Mouse (Mus musculus) lung, embryonic 14.5 days (tissue): ENCODE results near the gene Arhgap24. TPM values are rescaled to one million over a fixed set of nuclear protein-coding genes. Genes with fewer than 3 reads are reported as not detected.

Experiments
- ATAC-seq: fragments of 200-750 bp; cut with Nextera tagmentation; 2 replicates; pipeline ENCODE4 v1.8.0; 2017; ENCODE audit warnings: mild to moderate bottlenecking, moderate TSS enrichment, moderate library complexity; ENCODE audit not compliant: insufficient read depth
- DNase-seq: peaks from one replicate; pipeline ENCODE4 v3.0.0-alpha.2; 2015
- H3K27ac ChIP-seq: fragments of 300-500 bp; sonication (generic); 2 replicates; pipeline ENCODE4 v1.5.1; 2014; ENCODE audit warnings: low read depth, mild to moderate bottlenecking, moderate library complexity
- H3K27me3 ChIP-seq: fragments of 300-500 bp; sonication (generic); 2 replicates; pipeline ENCODE4 v1.6.1; 2014; ENCODE audit warnings: low read length, control low read depth; ENCODE audit not compliant: insufficient read depth
- H3K36me3 ChIP-seq: fragments of 300-500 bp; sonication (generic); 2 replicates; pipeline ENCODE4 v1.6.1; 2014; ENCODE audit warnings: control low read depth; ENCODE audit not compliant: insufficient read depth
- H3K4me1 ChIP-seq: fragments of 300-500 bp; sonication (generic); 2 replicates; pipeline ENCODE4 v1.6.1; 2014; ENCODE audit warnings: antibody characterized with exemption, control low read depth; ENCODE audit not compliant: insufficient read depth
- H3K4me2 ChIP-seq: fragments of 300-500 bp; sonication (generic); 2 replicates; pipeline ENCODE4 v1.6.1; 2014; ENCODE audit warnings: mild to moderate bottlenecking
- H3K4me3 ChIP-seq: fragments of 300-500 bp; sonication (generic); 2 replicates; pipeline ENCODE4 v1.5.1; 2014; ENCODE audit warnings: low read depth, low read length
- H3K9ac ChIP-seq: fragments of 300-500 bp; sonication (generic); 2 replicates; pipeline ENCODE4 v1.6.1; 2014
- H3K9me3 ChIP-seq: fragments of 300-500 bp; sonication (generic); 2 replicates; pipeline ENCODE4 v1.6.1; 2016; ENCODE audit warnings: low read depth, low read length, control low read depth
- CTCF ChIP-seq: IDR thresholded peaks from 2 replicates; pipeline ENCODE4 v1.5.1; 2016; ENCODE audit warnings: antibody characterized with exemption, low read depth
- WGBS: fragments of 180-500 bp; shearing (Covaris S2); extraction: QIAGEN DNeasy Blood & Tissue Kit; methylation state at CpG from one replicate; pipeline ENCODE4 v1.1.7; 2014; 5-methylcytosine and 5-hydroxymethylcytosine counted together
- polyA plus RNA-seq: library from polyadenylated mRNA; unstranded; fragments of >200 nt; fragmentation: Nextera tagmentation; extraction: Ambion mirVana; gene quantifications from 2 replicates; pipeline ENCODE4 v1.2.1, GENCODE M21; 2014

The Arhgap24 gene
- polyA plus RNA-seq, 1 experiment from 2014 or later = 26.2 TPM

DNA sequence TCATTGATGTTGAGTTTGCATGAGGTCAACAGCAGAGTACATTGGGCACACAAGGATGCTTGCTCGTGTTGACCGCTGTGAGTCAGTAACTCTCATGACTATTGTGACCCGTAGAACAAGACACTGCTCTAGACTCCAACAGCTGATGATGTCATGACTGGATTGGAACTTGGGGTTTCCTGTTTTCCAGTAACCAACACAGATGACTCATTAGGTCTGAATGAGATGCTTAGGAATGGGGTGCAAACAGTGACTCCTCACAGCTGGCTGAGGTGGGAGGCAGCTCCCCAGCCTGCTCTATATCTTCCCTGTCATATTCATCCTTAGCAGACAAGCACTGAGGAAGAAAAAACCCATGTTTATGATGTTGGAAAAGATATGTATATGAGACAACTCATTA is 95.6 kb downstream of the Arhgap24 start:
- Histone ChIP-seq H3K4me1 (peaks cover 8% of the 10 kb centered on the region), H3K36me3 (no peaks in the 10 kb centered on the region), H3K4me2 (no peak overlapping the region), H3K4me3 (no peak overlapping the region), H3K9ac (no peak overlapping the region), H3K27ac (no peak overlapping the region), H3K9me3 (peaks cover 5% of the 10 kb centered on the region; the same call in 1 of the 2 replicates), H3K27me3 (no peaks in the 10 kb centered on the region)
- DNase-seq (peak; percentile 41), ATAC-seq (peak; percentile 63; the same call in 1 of the 2 replicates)
- no peak for TF ChIP-seq CTCF
- WGBS = 76% methylated on average over 3 of the region's 3 CpGs

DNA sequence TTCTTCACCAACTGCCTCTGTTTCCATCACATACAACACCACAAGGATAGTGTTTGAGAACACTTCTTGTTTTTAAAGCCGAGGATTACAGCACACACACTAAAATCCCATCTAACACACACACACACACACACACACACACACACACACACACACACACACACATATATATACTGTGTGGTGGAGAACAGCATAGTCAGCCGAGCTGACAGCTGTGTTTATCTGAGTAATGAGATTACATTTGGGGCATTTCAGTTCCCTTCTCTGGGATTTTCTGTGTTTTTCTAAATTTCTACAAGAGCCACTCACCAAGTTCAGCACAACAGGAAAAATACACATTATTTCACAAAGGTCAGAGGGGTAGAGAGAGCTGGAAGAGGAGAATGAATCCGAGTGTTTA is 96.5 kb downstream of the Arhgap24 start:
- Histone ChIP-seq H3K36me3 (no peaks in the 10 kb centered on the region), H3K27me3 (no peaks in the 10 kb centered on the region), H3K4me1 (peaks cover 8% of the 10 kb centered on the region), H3K4me2 (no peak overlapping the region), H3K9me3 (peaks cover 5% of the 10 kb centered on the region; the same call in 1 of the 2 replicates), H3K27ac (peak overlapping the region; percentile 22; the same call in 1 of the 2 replicates), H3K9ac (no peak overlapping the region), H3K4me3 (no peak overlapping the region)
- DNase-seq = peak; percentile 48
- ATAC-seq = peak; percentile 42; the same call in 1 of the 2 replicates
- TF ChIP-seq CTCF = no peak
- 9% methylated on average over 3 of the region's 3 CpGs for WGBS

DNA sequence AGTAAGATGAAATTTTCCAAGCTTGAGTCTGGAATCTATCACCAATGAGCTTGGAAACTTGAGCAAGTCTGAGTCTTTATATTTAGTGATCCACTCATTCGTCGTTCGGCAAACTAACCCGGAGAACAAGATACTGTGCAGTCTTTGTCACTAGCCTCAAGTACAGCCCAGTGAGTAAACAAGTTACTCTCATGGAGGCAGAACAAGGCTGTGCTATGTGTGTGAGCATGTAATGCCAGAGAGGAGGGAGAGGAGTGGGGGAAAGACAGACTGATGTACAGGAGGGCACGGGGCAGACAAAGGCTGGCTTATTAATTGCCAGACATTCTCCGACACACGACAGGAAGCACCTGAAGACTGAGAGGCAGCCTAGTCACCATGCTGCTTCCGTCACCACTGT is 97.2 kb downstream of the Arhgap24 start:
- H3K4me3 ChIP-seq = no peak overlapping the region
- TF ChIP-seq CTCF = no peak
- H3K27ac ChIP-seq = peak overlapping the region; percentile 22
- H3K36me3 ChIP-seq = no peaks in the 10 kb centered on the region
- peaks cover 8% of the 10 kb centered on the region for H3K4me1 ChIP-seq
- 0 out of 2 replicates have a peak overlapping the region, but pooled peaks have one; percentile 1 for H3K4me2 ChIP-seq
- no peaks in the 10 kb centered on the region for H3K27me3 ChIP-seq
- peak; percentile 29 for DNase-seq
- peak; percentile 78 for ATAC-seq
- peaks cover 5% of the 10 kb centered on the region; the same call in 1 of the 2 replicates for H3K9me3 ChIP-seq
- no peak overlapping the region for H3K9ac ChIP-seq
- WGBS = 39% methylated on average over 8 of the region's 8 CpGs

DNA sequence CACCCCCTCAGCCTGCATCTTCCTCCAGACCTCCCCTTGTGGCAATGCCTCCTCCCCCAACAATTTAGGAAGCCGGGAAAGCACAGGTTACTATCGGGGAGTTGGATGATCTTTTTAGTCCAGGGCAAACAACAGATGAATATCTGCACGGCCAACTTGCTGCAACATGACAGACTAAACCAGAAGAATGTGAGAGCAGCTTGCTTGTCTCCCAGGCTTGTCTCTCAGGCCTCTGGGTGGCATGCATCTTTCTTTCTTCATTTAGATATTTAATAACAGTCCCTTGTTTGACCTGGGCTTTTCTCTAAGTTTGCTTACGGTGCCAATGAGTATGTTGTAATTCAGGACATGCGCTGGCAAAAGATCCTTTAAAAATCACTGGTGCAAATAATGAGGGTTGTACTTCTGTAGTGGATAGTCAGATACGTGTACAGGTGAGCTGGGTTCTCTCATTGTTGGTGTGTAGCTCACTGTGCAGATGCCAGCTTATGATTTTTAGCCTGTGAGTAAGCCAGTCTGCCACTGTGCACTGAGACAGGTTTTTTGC is 101.7 kb downstream of the Arhgap24 start:
- ATAC-seq (no peak), DNase-seq (no peak)
- no peak overlapping the region for H3K27ac ChIP-seq
- no peak overlapping the region for H3K4me3 ChIP-seq
- no peak for TF ChIP-seq CTCF
- H3K9ac ChIP-seq = no peak overlapping the region
- no peak overlapping the region for H3K4me2 ChIP-seq
- H3K27me3 ChIP-seq = no peaks in the 10 kb centered on the region
- H3K36me3 ChIP-seq = no peaks in the 10 kb centered on the region
- H3K9me3 ChIP-seq = no peaks in the 10 kb centered on the region
- peaks cover 3% of the 10 kb centered on the region for H3K4me1 ChIP-seq
- WGBS = 52% methylated on average over 6 of the region's 6 CpGs

DNA sequence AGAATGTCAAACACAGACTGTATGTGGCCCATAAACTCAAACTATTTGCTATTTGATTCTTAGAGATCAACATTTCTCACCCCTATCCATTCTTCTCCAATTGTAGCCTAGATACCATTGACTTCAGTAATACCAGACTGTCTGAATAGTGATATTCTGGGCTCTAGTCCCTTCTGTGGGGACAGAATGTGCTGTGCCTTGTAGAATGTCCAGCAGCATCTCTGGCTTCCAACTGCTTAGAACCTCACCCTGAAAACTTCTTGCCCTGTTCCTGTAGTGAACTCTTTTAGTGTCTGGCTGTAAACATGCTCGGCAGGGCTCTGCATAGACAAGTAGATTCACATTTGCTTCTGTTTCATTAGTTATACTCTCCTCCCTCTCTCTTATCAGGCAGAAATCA is 110.2 kb downstream of the Arhgap24 start:
- Histone ChIP-seq H3K27me3 (no peaks in the 10 kb centered on the region), H3K9me3 (no peaks in the 10 kb centered on the region), H3K4me1 (no peaks in the 10 kb centered on the region), H3K9ac (no peak overlapping the region), H3K36me3 (no peaks in the 10 kb centered on the region), H3K4me3 (no peak overlapping the region), H3K27ac (no peak overlapping the region), H3K4me2 (no peak overlapping the region)
- WGBS = 62% methylated on average over 1 of the region's 1 CpGs
- ATAC-seq = no peak
- no peak for TF ChIP-seq CTCF
- DNase-seq = no peak

DNA sequence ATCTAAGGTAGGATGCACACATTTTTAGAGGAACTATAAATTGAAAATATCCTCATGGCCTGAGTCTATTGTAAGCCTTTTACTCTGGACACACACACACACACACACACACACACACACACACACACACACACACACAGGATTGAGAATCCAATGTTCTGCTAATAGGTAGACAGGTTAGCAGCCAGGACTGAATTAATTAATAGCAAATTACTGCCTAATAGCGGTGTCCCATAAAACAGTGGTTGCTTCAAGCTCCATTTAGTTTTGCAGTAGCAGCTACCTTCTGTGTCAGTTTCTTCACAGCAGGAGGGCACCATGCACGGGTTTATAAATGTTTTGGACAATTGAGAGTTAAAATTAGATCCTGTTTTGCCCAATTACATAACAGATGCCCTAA is 111.9 kb downstream of the Arhgap24 start:
- ATAC-seq = no peak
- Histone ChIP-seq H3K9ac (no peak overlapping the region), H3K36me3 (no peaks in the 10 kb centered on the region), H3K4me2 (no peak overlapping the region), H3K4me1 (no peaks in the 10 kb centered on the region), H3K27me3 (no peaks in the 10 kb centered on the region), H3K27ac (no peak overlapping the region), H3K9me3 (no peaks in the 10 kb centered on the region), H3K4me3 (no peak overlapping the region)
- DNase-seq = no peak
- WGBS = 76% methylated on average over 2 of the region's 2 CpGs
- no peak for TF ChIP-seq CTCF

DNA sequence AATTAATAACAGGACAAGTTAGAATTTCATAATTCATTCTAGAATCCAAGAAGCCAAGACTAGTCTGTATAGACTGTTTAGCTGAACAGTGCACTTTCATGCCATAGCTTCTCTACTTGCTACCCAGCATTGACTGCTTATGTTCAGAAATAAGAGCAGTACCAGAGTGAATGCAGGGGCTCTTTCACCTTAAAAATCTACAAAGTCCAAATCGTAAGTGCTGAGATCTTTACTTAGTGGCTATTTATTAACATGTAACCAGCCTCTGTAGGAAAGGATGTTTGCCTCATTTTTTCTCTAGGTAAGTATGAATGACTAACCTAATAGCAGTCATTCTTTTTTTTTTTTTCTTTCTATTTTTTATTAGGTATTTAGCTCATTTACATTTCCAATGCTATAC is 117.9 kb downstream of the Arhgap24 start:
- no peak overlapping the region for H3K27ac ChIP-seq
- no peak overlapping the region for H3K9ac ChIP-seq
- no peak overlapping the region for H3K4me3 ChIP-seq
- no peaks in the 10 kb centered on the region for H3K4me1 ChIP-seq
- H3K27me3 ChIP-seq = no peaks in the 10 kb centered on the region
- WGBS = 58% methylated on average over 1 of the region's 1 CpGs
- ATAC-seq (no peak), DNase-seq (peak; percentile 24)
- H3K4me2 ChIP-seq = no peak overlapping the region
- H3K9me3 ChIP-seq = no peaks in the 10 kb centered on the region
- no peak for TF ChIP-seq CTCF
- H3K36me3 ChIP-seq = no peaks in the 10 kb centered on the region
